Mouse (Mus musculus): ENCODE data around the gene 2010111I01Rik. TPM values are rescaled to one million over a fixed set of nuclear protein-coding genes. Genes with fewer than 3 reads are reported as not detected.

Gene 2010111I01Rik
- total RNA-seq, 2 experiments from 2014 or later: 104 to 111 TPM

DNA sequence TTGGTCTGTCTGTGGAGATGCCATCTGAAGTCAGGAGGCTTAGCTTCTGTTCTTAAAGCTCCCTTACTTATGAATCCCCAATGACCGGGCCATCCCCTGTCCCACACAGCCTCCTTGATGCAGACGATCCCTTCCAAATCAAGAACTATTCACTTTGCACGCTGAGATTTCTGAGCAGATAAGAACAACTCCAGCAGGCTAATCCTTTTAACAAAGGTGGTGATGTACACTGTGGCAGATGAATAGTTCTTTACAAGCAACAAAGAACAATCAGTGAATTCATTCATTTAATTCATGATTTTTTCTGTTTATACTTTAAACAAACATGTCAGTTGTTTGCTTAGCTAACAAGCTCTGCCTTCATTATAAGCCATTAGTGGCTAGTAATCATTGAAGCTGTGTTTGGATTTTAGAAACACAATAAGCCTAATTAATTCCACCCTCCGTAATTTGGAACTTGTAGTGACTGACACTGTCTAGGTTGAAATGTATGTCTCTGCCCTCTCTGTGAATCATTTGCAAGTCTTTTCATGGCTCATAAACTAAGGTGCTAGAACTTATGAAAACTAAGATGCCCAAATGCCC, 182.0 kb downstream of the 2010111I01Rik start:
- no peak for DNase-seq (ENCODE audit: low spot score in 2 of 2)

DNA sequence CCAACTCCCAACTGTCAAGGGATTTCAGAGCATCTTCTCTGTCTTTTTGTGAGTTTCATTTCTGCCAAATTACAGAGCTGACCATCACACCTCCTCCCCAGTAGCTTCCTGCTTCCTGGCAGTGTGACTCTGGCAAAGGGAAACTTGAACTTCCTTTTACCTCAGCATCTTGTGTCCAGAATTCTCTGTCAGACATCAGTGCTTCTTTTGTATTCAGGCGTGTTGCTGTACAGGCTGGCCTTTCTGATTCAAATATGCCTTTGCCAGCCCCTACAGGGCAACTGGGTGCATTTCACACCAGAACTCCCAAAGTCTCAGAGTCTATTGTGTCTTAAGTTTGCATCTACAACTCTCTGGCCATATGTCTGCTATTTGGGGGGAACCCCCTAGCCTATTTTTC, 183.5 kb downstream of the 2010111I01Rik start:
- DNase-seq (ENCODE audit: low spot score in 2 of 2): no peak

DNA sequence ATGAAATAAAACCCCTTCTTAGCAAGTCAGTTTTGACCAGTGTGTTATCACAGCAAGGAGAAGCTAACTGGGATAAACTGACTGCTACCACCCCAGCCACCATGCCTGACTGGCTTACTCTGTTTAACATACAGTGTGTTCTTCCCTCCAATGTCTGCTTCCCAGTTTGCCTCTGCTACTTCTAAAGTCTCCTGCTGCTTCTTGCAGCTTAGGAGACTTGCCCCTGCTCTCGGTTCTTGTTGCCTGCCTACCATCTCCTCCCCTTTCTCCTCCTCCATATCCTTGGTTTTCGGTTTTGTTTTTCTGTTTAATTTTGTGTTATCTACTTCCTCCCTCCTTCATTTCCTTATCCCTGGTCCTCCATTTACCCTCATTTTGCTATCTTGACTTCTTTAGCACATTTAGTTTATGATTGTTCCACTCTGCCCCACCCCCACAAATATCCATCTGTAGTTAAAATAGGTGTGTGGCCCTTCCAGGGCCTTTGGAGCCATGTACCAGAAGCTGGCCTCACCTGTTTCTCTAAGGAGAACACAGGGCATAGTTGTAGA, 185.9 kb downstream of the 2010111I01Rik start:
- DNase-seq (ENCODE audit: low spot score in 2 of 2): no peak

DNA sequence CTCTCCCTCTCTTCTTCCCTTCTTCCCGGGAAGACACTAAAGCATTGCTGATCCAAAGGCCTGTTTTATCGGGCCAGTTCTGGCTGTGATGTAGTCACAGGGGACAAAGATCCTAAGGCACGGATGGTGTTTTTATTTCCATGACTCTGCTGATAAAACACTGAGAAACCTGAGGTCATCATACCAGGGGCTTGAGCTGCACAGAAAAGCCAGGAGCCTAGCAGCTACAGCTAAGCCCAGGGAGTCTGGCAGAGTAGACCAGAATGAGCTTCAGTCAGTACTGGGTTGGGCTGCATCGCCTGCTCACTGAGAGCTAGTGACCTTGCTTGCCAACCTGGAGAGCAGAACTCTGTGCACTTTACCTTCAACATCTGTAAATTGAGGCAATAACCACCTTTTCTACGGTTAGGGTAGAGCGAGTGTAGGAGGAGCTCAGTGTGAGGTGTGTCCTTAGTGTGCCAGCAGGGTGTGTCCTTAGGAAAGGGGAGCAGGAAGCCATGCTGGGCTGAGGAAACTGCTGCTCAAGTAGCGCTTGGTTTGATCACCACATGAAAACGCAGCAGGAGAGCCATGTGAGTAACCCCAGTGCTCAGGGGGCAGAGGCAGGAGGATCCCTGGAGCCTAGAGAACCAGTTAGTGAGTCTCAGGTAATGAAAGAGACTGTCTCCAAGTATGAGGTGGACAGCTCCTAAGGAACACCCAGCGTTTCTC, 186.5 kb downstream of the 2010111I01Rik start:
- DNase-seq (ENCODE audit: low spot score in 2 of 2): no peak

DNA sequence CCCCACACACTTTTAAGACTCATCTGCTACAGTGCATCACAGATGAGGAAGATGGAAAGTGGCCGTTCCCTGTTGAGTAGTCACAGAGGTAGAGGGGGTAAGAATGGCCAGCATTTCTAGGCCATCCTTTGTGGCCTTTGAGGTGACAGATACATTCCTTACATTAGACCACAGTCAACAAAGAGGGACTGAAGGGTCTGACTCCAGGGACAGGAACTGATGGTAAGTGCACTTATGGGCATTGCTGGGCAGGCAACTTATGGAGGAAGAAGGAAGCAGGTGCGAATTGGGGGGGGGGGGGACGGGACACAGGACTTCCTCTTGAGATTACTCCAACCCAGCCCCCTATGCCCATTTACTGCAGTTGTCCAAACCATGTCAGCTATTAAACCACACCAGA, 187.8 kb downstream of the 2010111I01Rik start:
- no peak for DNase-seq (ENCODE audit: low spot score in 2 of 2)

DNA sequence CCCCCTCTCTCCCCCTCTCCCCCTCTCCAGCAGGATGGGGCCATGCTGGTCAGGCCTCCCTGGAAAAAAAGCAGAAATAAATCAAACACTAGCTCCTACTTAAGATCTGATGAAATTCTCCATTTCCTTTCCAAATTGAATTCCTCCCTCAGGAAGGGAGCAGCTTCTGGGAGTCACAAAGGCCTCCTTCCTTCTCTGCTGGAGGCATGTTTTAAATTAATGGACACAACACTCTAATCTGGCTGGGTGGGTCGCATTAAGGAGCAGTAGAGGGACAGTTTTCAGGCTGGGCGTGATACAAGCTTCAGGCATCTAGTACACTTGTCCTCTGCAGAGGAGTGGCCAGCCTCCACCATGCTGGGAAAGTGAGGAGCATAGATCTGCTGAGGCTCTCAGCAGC, 188.7 kb downstream of the 2010111I01Rik start:
- no peak for DNase-seq (ENCODE audit: low spot score in 2 of 2)

DNA sequence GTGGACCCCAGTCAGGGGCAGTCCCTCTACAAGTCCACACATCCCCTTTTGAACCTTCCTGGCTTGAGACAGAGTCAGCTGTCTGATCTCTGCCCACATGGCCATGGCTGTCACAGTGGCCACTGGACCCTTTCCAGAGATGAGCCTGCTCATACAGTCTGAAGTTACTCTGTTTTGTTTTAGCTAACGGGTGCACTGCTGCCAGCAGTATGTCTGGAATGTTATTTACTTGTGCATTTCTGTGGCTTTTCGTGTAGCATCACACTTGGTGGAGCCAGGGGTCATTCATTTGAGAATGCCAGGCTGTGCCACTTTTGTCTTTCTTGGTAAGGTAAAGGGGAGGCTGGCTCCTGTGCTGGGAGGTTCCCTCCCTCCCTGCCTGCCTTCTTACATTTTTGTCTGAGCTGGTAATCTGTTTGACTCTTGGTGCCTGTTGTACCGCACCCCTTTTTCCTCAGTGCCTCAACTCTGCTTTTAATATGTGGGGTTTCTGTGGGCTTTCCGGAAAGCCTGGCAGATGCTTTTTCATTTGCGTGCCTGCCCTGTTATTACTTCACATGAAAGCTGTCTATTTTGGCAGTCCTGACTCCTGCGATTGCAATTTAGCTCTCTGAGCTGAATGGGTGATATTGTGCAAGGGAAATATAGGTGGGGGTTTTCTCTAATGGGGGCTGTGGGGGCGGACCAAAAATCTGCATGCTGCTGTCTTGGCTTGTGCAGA, 190.3 kb downstream of the 2010111I01Rik start:
- no peak for DNase-seq (ENCODE audit: low spot score in 2 of 2)

DNA sequence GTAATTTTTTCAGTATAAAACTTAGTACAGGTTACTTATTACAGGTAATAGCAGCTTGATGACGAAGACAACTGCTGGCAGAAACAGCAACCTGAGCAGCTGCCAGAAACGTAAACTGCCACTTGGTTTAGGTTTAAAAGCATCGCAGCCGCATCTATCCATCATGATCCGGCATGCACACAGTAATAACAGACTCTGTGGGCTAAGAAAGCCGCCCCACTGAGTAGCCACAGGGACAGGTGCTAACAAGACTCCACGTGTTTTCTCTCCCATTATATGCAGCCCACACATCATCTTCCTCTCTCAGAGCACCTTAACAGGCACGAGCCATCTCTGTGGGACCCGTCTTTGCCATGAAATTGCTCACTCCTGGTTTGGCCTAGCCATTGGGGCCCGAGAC, 191.6 kb downstream of the 2010111I01Rik start:
- no peak for DNase-seq (ENCODE audit: low spot score in 2 of 2)

DNA sequence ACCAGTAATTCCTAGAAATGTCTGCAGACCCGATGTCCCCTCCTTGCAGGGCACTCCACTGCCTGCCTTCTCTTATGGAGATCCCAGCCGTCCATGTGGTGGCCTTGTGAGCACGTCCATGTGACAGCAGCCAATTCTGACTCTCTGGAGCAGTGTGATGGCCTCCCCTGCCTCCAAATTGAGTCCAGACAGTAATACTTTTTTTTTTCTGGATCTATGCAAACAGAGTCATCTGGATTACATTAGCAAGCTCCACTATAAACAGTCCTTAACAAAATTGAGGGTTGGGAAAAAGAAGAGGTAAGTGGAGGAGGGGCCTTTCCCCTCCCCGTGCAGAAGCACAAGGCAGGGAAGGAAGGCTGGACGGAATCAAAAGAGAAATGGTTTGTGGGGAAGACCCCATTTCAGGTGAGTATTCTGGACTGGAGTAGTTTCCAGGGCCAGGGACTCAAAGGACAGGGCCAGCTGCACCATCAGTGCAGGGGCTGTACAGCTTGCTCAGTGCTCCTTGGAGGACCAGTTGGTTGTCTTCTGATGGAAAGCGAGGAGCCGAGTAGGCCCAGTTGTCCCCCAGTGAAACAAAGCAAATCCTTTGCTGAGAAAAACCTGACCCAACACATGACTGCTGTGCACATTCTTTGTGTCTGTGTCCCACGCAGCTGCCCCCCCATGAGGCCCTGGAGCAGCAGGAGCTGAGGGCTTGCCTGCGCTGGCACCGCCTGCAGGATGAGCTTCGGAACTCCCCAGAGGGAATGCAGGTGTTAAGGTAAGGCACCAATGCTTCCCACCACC, 205.8 kb downstream of the 2010111I01Rik start:
- no peak for DNase-seq (ENCODE audit: low spot score in 2 of 2)

DNA sequence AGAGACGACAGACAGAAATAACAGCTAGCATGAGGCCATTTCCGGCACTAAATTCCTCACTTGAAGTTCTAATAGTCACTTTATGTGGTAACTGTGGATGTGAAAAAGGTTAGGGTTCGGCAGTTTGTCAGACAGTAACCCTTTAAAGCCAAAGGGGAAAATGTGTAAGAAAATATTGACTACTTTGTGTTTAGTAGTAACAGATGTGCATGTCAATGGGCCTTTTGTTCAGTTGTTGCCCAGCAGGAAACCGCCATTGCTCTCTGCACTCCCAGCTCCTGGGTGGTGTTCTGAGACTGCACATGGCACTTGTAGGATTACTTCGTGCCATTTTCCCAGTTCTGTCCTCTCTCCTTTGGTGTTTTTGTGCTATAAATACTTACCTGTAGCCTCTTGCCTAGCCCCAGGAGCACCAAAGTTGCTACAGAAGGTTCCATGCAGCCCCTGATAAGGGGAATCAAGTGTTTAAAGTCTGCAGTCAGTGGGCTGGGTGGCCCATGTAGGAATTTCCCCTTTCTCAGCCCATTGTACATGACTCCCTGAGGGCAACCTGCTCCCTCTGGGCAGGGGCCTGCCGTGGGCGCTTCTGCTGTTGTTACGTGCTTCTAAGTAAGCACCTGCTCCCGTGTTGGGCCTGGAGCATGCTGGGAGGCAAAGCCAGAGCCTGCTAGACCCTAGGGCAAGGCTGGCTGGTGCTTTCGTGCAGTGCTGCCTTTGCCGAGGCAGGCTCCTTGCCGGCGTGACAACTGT, 206.8 kb downstream of the 2010111I01Rik start:
- DNase-seq (ENCODE audit: low spot score in 2 of 2): no peak

DNA sequence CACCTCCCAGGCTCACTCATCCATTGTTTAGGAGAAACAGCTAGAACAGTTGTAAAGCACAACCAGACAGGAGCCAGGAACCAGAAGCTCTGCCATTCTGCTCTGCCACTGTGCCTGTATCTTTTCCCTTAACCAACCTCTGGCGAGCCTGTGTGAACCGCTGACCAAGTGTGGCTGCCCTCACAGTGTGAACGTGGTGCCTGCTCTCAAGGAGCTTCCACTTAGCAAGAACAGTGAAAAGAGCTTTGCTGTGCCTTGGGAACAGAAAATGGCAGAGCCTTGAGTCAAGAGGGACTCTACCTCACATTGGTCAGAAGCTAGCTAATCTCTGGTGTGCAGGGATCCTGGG, 207.4 kb downstream of the 2010111I01Rik start:
- no peak for DNase-seq (ENCODE audit: low spot score in 2 of 2)

DNA sequence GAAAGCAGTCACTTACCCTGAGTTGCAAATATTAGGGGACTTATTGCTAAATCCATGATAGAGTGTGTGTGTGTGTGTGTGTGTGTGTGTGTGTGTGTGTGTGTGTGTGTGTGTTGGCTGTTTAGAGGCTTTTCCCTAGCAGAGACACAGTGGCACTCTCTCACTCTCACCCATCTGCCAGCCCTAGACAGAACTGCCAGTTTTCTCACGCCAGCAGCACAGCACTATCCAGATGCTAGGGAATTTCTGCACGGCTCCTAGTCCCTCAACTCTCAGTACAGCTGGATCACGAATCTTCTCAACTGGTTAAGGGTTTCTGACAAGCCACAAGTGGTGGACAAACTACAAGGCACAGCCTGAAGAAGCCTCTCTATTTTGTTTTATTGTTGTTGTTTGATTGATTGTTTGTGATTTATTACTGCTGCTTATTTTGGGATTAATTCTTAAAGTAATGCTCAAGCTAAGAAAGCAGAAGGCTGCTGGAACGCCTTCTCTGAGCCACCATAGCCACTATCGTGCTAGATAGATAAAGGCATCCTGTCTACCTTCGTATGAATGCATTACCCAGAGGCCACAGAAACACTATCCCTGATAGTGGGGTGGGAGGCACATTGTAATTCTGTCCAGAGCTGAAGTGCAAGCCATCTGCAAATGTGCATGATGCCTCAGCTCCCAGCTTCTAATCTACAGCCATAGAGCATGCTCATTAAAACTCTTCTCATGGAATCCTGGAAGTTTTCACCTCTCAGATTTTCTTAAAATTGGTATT, 209.7 kb downstream of the 2010111I01Rik start:
- no peak for DNase-seq (ENCODE audit: low spot score in 2 of 2)

DNA sequence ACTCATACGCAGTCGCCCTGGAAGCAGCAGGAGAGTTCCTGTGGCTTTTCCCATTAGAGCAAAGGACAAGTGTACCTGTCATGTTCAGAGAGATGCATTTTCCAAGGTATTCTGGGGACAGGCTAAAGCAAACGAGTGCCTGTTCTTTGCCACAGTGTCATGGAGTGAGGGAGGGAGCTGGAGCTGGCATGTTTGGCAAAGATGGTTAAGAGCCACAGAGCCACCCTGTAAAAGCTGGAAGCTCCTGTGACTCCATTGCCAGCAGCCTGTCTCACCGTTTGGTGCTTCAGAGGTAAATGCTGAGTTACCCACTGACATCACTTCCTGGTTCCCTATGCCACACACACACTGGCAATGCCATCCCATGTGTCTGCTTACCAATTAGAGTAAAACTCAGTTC, 211.4 kb downstream of the 2010111I01Rik start:
- DNase-seq (ENCODE audit: low spot score in 2 of 2): no peak

DNA sequence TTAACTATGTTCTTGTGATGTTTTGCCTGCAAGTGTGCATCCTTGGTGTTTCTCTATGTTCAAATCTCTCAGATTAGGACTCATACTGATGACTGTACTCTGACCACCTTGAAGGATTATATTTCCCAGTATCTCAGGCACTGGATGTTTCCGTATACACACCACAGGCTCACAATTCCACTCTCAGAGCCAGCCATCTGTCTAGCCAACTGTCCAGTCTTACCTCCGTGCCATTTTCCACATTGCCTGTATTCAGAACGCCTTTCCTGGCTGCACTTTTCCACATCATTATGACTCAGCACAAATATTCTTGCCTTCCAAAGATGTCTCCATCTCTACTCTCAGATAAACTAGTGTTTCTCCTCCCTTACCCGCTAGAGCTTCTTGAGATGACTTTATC, 212.5 kb downstream of the 2010111I01Rik start:
- DNase-seq (ENCODE audit: low spot score in 2 of 2): peak; percentile 54 to 65

DNA sequence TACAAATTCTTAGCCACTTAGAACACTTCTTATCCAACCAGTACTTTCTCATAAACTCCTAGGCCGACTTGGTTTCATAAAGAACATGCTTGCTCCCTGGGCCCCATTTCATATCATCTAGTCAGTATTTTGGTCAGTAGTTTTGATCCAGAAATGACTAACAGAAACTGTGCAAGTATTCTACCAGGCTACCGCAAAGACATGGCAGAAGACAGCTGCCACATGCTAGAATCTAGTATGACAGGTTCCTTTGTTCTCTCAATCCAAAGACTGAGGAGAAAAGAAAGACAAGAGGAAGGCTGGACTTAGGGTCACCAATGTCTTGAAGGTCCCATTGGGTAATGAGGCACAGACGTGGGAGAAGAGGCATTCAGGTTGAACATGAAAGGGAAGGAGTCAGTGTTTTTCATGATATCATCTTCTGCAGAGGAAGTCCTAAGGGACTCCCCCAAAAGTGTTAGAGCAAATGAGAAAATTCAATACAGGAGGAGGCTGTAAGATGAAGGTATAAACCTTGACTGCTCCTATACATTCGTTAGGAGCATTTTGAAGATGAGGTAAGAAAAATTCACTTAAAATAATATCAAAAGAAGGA, 216.0 kb downstream of the 2010111I01Rik start:
- DNase-seq (ENCODE audit: low spot score in 2 of 2): no peak

DNA sequence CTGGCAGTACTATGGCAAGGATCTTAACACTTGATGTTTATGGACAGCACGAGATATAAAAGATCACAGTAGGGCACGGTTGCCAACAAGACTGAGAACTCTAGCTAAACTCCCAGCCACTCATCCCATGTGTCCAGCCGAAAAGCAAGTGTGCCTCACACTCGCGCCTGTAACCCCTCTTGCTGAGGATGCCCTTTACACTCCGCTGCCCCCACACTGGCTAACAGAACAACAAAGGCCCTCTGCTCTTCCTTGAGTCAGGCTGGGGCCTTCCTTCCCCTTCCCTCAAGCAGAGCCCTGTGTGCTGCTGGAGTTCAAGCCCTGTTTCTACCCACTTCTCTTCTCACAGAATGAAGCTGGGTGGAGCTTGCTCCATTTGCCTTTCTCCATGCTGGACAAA, 220.3 kb downstream of the 2010111I01Rik start:
- DNase-seq (ENCODE audit: low spot score in 2 of 2): no peak

DNA sequence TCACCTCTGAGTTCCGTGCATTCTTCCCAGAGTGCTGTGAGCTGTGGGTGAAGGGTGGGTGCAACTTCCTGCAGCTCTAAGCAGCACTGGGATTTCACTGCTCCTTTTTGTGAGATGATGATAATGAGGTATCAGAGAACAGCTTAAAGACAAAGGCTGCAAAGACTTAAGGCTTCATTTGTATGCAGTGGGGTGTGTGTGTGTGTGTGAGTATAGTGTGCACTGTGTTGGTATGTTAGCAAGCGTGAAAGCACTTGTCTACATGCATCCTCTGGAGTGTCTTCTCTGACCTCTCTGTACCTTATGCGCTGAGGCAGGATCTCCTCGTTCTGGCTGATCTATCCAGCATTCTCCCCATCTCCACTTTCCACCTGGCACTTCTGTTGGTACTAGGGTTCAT, 221.5 kb downstream of the 2010111I01Rik start:
- DNase-seq (ENCODE audit: low spot score in 2 of 2): no peak

DNA sequence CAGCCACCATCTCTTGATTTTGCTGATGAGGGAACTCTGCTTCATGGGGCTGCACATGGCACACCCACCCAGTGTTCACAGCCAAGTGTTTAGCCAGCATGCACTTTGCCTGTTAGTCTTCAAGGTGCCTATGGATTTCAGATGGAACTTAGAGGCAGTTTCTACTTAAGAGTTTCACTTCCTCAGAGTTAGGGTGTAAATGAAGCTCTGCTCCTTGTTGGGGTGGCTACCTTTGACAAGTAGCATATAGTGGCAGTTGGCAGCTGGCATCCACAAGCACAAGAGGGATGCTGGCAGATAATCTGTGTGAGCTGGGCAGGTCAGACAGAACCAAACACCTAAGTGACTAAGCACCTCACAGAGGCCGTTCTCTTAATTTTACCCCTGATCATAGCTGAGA, 221.9 kb downstream of the 2010111I01Rik start:
- DNase-seq (ENCODE audit: low spot score in 2 of 2): no peak
